Mouse (Mus musculus) liver, postnatal 0 days (tissue): ENCODE results near the gene Xylt1. TPM values are rescaled to one million over a fixed set of nuclear protein-coding genes. Genes with fewer than 3 reads are reported as not detected.

Experiments
- ATAC-seq: fragments of 200-750 bp; cut with Nextera tagmentation; 2 replicates; pipeline ENCODE4 v1.8.0; 2017; ENCODE audit warnings: mild to moderate bottlenecking, moderate library complexity
- DNase-seq: peaks from one replicate; pipeline ENCODE4 v3.0.0-alpha.2; 2016
- H3K27ac ChIP-seq: fragments of 300-500 bp; sonication (generic); 2 replicates; pipeline ENCODE4 v1.5.1; 2014; ENCODE audit warnings: antibody characterized with exemption, moderate library complexity, mild to moderate bottlenecking, low read depth
- H3K27me3 ChIP-seq: fragments of 300-500 bp; sonication (generic); 2 replicates; pipeline ENCODE4 v1.6.1; 2014; ENCODE audit warnings: low read length, control low read depth, mixed read lengths; ENCODE audit not compliant: insufficient read depth
- H3K36me3 ChIP-seq: fragments of 300-500 bp; sonication (generic); replicated peaks from 2 replicates; pipeline ENCODE4 v1.6.1; 2014; ENCODE audit warnings: mild to moderate bottlenecking, control low read depth, low read length, moderate library complexity, mixed read lengths; ENCODE audit not compliant: insufficient read depth
- H3K4me1 ChIP-seq: fragments of 300-500 bp; sonication (generic); 2 replicates; pipeline ENCODE4 v1.6.1; 2014; ENCODE audit warnings: antibody characterized with exemption, mild to moderate bottlenecking, control low read depth; ENCODE audit not compliant: insufficient read depth
- H3K4me2 ChIP-seq: fragments of 300-500 bp; sonication (generic); 2 replicates; pipeline ENCODE4 v1.6.1; 2014; ENCODE audit warnings: low read depth, mild to moderate bottlenecking, low read length, moderate library complexity, mixed read lengths
- H3K4me3 ChIP-seq: fragments of 300-500 bp; sonication (generic); 2 replicates; pipeline ENCODE4 v1.5.1; 2014; ENCODE audit warnings: low read depth, low read length
- H3K9ac ChIP-seq: fragments of 300-500 bp; sonication (generic); replicated peaks from 2 replicates; pipeline ENCODE4 v1.6.1; 2014; ENCODE audit warnings: mild to moderate bottlenecking, moderate library complexity
- H3K9me3 ChIP-seq: fragments of 300-500 bp; sonication (generic); 2 replicates; pipeline ENCODE4 v1.6.1; 2016; ENCODE audit warnings: mild to moderate bottlenecking, control low read depth, low read length, mixed read lengths
- CTCF ChIP-seq: sonication (generic); IDR thresholded peaks from 2 replicates; pipeline ENCODE4 v1.5.1; 2016; ENCODE audit warnings: antibody characterized with exemption, low read depth
- EP300 ChIP-seq: IDR thresholded peaks from 2 replicates; pipeline ENCODE4 v1.6.1; 2016; ENCODE audit warnings: antibody characterized with exemption, low read depth, mild to moderate bottlenecking
- WGBS: fragments of 180-500 bp; shearing (Covaris S2); extraction: QIAGEN DNeasy Blood & Tissue Kit; methylation state at CpG from one replicate; pipeline ENCODE4 v1.1.7; 2014; ENCODE audit not compliant: insufficient replicate concordance; 5-methylcytosine and 5-hydroxymethylcytosine counted together
- polyA plus RNA-seq: library from polyadenylated mRNA; unstranded; fragments of >200 nt; fragmentation: Nextera tagmentation; extraction: Ambion mirVana; gene quantifications from 2 replicates; pipeline ENCODE4 v1.2.1, GENCODE M21; 2015

Gene Xylt1
- polyA plus RNA-seq, 1 experiment from 2014 or later = 0.31 TPM

GRCm38 (mm10) chr7:117393976-117394375 is 13.2 kb downstream of the Xylt1 start:
- Histone ChIP-seq H3K9me3 (no peaks in the 10 kb centered on the region), H3K36me3 (no peaks in the 10 kb centered on the region), H3K4me1 (peaks cover 5% of the 10 kb centered on the region), H3K27me3 (no peaks in the 10 kb centered on the region), H3K4me3 (no peak overlapping the region), H3K4me2 (peak overlapping the region; percentile 32), H3K9ac (no peak overlapping the region), H3K27ac (peak overlapping the region; percentile 66)
- peak; percentile 39 for DNase-seq
- ATAC-seq = peak; percentile 74
- TF ChIP-seq EP300 = peak; percentile 47; the same call in 1 of the 2 replicates
- no peak for TF ChIP-seq CTCF
- WGBS = 13% methylated on average over 4 of the region's 4 CpGs

GRCm38 (mm10) chr7:117394380-117394779 is 13.6 kb downstream of the Xylt1 start:
- no peak for TF ChIP-seq EP300
- no peak for TF ChIP-seq CTCF
- Histone ChIP-seq H3K4me2 (0 out of 2 replicates have a peak overlapping the region, but pooled peaks have one; percentile 15), H3K27ac (peak overlapping the region; percentile 66), H3K27me3 (no peaks in the 10 kb centered on the region), H3K36me3 (no peaks in the 10 kb centered on the region), H3K4me1 (peaks cover 5% of the 10 kb centered on the region), H3K4me3 (no peak overlapping the region), H3K9me3 (no peaks in the 10 kb centered on the region), H3K9ac (no peak overlapping the region)
- ATAC-seq = no peak; the same call in 1 of the 2 replicates
- 43% methylated on average over 6 of the region's 6 CpGs for WGBS
- DNase-seq = no peak

GRCm38 (mm10) chr7:117395511-117395910 is 14.7 kb downstream of the Xylt1 start:
- H3K9me3 ChIP-seq = no peaks in the 10 kb centered on the region
- no peak for TF ChIP-seq EP300
- no peaks in the 10 kb centered on the region for H3K27me3 ChIP-seq
- ATAC-seq (no peak), DNase-seq (no peak)
- 73% methylated on average over 6 of the region's 6 CpGs for WGBS
- H3K4me2 ChIP-seq = no peak overlapping the region
- H3K36me3 ChIP-seq = no peaks in the 10 kb centered on the region
- no peak overlapping the region for H3K27ac ChIP-seq
- peaks cover 5% of the 10 kb centered on the region for H3K4me1 ChIP-seq
- no peak overlapping the region for H3K4me3 ChIP-seq
- no peak overlapping the region for H3K9ac ChIP-seq

GRCm38 (mm10) chr7:117397877-117398276 is 17.1 kb downstream of the Xylt1 start:
- TF ChIP-seq EP300 (no peak), CTCF (no peak)
- Histone ChIP-seq H3K27ac (no peak overlapping the region), H3K36me3 (no peaks in the 10 kb centered on the region), H3K4me2 (no peak overlapping the region), H3K4me1 (peaks cover 5% of the 10 kb centered on the region), H3K9me3 (no peaks in the 10 kb centered on the region), H3K9ac (no peak overlapping the region), H3K4me3 (no peak overlapping the region), H3K27me3 (no peaks in the 10 kb centered on the region)
- WGBS = 85% methylated on average over 6 of the region's 6 CpGs
- DNase-seq = no peak
- ATAC-seq = no peak

GRCm38 (mm10) chr7:117399971-117400370 is 19.2 kb downstream of the Xylt1 start:
- ATAC-seq = no peak
- H3K4me1 ChIP-seq = no peaks in the 10 kb centered on the region
- no peak overlapping the region for H3K4me3 ChIP-seq
- no peaks in the 10 kb centered on the region for H3K36me3 ChIP-seq
- H3K27me3 ChIP-seq = no peaks in the 10 kb centered on the region
- H3K27ac ChIP-seq = no peak overlapping the region
- 86% methylated on average over 5 of the region's 5 CpGs for WGBS
- TF ChIP-seq EP300 = no peak
- TF ChIP-seq CTCF = no peak
- no peaks in the 10 kb centered on the region for H3K9me3 ChIP-seq
- no peak for DNase-seq
- H3K9ac ChIP-seq = no peak overlapping the region
- no peak overlapping the region for H3K4me2 ChIP-seq

- Histone ChIP-seq H3K27me3 (no peaks in the 10 kb centered on the region), H3K27ac (no peak overlapping the region), H3K4me2 (no peak overlapping the region), H3K9ac (no peak overlapping the region), H3K4me3 (no peak overlapping the region), H3K36me3 (no peaks in the 10 kb centered on the region), H3K9me3 (no peaks in the 10 kb centered on the region), H3K4me1 (no peaks in the 10 kb centered on the region)
- 77% methylated on average over 4 of the region's 4 CpGs for WGBS
- DNase-seq (no peak), ATAC-seq (no peak)
- TF ChIP-seq EP300 (no peak), CTCF (no peak)
Observed at GRCm38 (mm10) chr7:117401581-117401980, 20.8 kb downstream of the Xylt1 start.

GRCm38 (mm10) chr7:117406336-117406735 is 25.6 kb downstream of the Xylt1 start:
- Histone ChIP-seq H3K9me3 (no peaks in the 10 kb centered on the region), H3K36me3 (no peaks in the 10 kb centered on the region), H3K4me1 (no peaks in the 10 kb centered on the region), H3K27ac (no peak overlapping the region), H3K4me2 (no peak overlapping the region), H3K9ac (no peak overlapping the region), H3K4me3 (no peak overlapping the region), H3K27me3 (no peaks in the 10 kb centered on the region)
- 23% methylated on average over 3 of the region's 3 CpGs for WGBS
- ATAC-seq (peak; percentile 38; the same call in 1 of the 2 replicates), DNase-seq (no peak)
- TF ChIP-seq CTCF (no peak), EP300 (peak; percentile 69)
